In genomic region chr13:23401683-23402527, GRCm38 (mm10) we compare ENCODE assay signal across 8 mouse cellular contexts. TPM values are rescaled to one million over a fixed set of nuclear protein-coding genes. Genes with fewer than 3 reads are reported as not detected.
DNase-seq lines count a peak whose midpoint lies in the region; ATAC-seq and TF ChIP-seq lines count a peak whose summit lies in the region.

No protein-coding gene starts in this region.

- peak overlapping the region; percentile 54 for H3K4me2 ChIP-seq in embryonic facial prominence, embryonic 12.5 days (replicated peaks)
- H3K4me2 ChIP-seq in limb, embryonic 14.5 days (replicated peaks; ENCODE audit: low read depth, low read length, severe bottlenecking), result peak overlapping the region; percentile 56
- H3K4me2 ChIP-seq in midbrain, embryonic 16.5 days (ENCODE audit: low read length), result peak overlapping the region; percentile 63

- WGBS in embryonic facial prominence, embryonic 12.5 days, result 2% methylated on average over 19 of the region's 19 CpGs
- 5% methylated on average over 19 of the region's 19 CpGs for WGBS in limb, embryonic 14.5 days
- WGBS in midbrain, embryonic 16.5 days, result 3% methylated on average over 19 of the region's 19 CpGs

- no peak overlapping the region for H3K27ac ChIP-seq in embryonic facial prominence, embryonic 12.5 days
- no peak overlapping the region for H3K27ac ChIP-seq in limb, embryonic 14.5 days (replicated peaks; ENCODE audit: low read depth, low read length)
- no peak overlapping the region for H3K27ac ChIP-seq in midbrain, embryonic 16.5 days (ENCODE audit: low read length)

- ATAC-seq in embryonic facial prominence, embryonic 12.5 days (ENCODE audit: insufficient number of reproducible peaks, insufficient read depth, low FRiP score, low TSS enrichment), result no peak
- ATAC-seq in limb, embryonic 14.5 days (ENCODE audit: low FRiP score, low read depth), result 0 out of 2 replicates have a peak, but pooled peaks have one; percentile 30
- peak; percentile 72; the same call in 1 of the 2 replicates for ATAC-seq in midbrain, embryonic 16.5 days

- H3K4me1 ChIP-seq in embryonic facial prominence, embryonic 12.5 days, result no peaks in the 10 kb centered on the region
- 0 out of 2 replicates have a peak, but pooled peaks cover 4% of the 10 kb centered on the region for H3K4me1 ChIP-seq in limb, embryonic 14.5 days (ENCODE audit: control insufficient read depth, insufficient read depth, low read length)
- peaks cover 4% of the 10 kb centered on the region; the same call in 1 of the 2 replicates for H3K4me1 ChIP-seq in midbrain, embryonic 16.5 days (ENCODE audit: control insufficient read depth, insufficient read depth, low read length)

- peaks cover 22% of the 10 kb centered on the region for H3K27me3 ChIP-seq in embryonic facial prominence, embryonic 12.5 days
- peaks cover 3% of the 10 kb centered on the region; the same call in 1 of the 2 replicates for H3K27me3 ChIP-seq in limb, embryonic 14.5 days (ENCODE audit: control insufficient read depth, insufficient read depth, low read length)
- peaks cover 23% of the 10 kb centered on the region for H3K27me3 ChIP-seq in midbrain, embryonic 16.5 days (ENCODE audit: control insufficient read depth, insufficient read depth, low read depth, low read length)

- H3K36me3 ChIP-seq in embryonic facial prominence, embryonic 12.5 days, result no peaks in the 10 kb centered on the region
- H3K36me3 ChIP-seq in limb, embryonic 14.5 days (ENCODE audit: control insufficient read depth, insufficient read depth, low read length), result no peaks in the 10 kb centered on the region
- no peaks in the 10 kb centered on the region for H3K36me3 ChIP-seq in midbrain, embryonic 16.5 days (ENCODE audit: control insufficient read depth, insufficient read depth, low read length)

- no peaks in the 10 kb centered on the region for H3K9me3 ChIP-seq in embryonic facial prominence, embryonic 12.5 days
- H3K9me3 ChIP-seq in limb, embryonic 14.5 days (ENCODE audit: control insufficient read depth, low read length), result no peaks in the 10 kb centered on the region
- 0 out of 2 replicates have a peak, but pooled peaks cover 4% of the 10 kb centered on the region for H3K9me3 ChIP-seq in midbrain, embryonic 16.5 days (replicated peaks; ENCODE audit: control insufficient read depth, low read length, poor library complexity, severe bottlenecking)

- no peak overlapping the region; the same call in 1 of the 2 replicates for H3K9ac ChIP-seq in embryonic facial prominence, embryonic 12.5 days
- H3K9ac ChIP-seq in limb, embryonic 14.5 days (ENCODE audit: low read depth, low read length, severe bottlenecking), result peak overlapping the region; percentile 40
- H3K9ac ChIP-seq in midbrain, embryonic 16.5 days (ENCODE audit: low read depth, low read length), result peak overlapping the region; percentile 52; the same call in 1 of the 2 replicates

- DNase-seq in 3T3-L1 (ENCODE audit: low read depth, low spot score), result peak; percentile 85
- peak; percentile 78 for DNase-seq in adrenal gland, postnatal 25 days
- DNase-seq in heart, adult 18-20 months, result peak; percentile 81 to 90
- peak; percentile 89 for DNase-seq in kidney, adult 18-20 months
- peak; percentile 76 for DNase-seq in limb, embryonic 14.5 days (ENCODE audit: low spot score)
- DNase-seq in spleen, postnatal 36 days (ENCODE audit: low spot score in 2 of 2), result peak; percentile 63 to 77

- H3K4me3 ChIP-seq in embryonic facial prominence, embryonic 12.5 days, result peak overlapping the region; percentile 36
- H3K4me3 ChIP-seq in limb, embryonic 14.5 days (replicated peaks; ENCODE audit: low read length), result peak overlapping the region; percentile 35
- H3K4me3 ChIP-seq in midbrain, embryonic 16.5 days (ENCODE audit: low read depth, low read length), result peak overlapping the region; percentile 39

- TF ChIP-seq POLR2A in limb, embryonic 14.5 days (IDR thresholded peaks at IDR 0.05; ENCODE audit: borderline replicate concordance, extremely low read depth, insufficient read depth, insufficient read length), result no peak

RNA-seq across cellular contexts. Expression of gene Abt1, which starts 21.8 kb away (rescaled TPM):
- 6.4 and 6.9 TPM in 2 replicates for total RNA-seq in adrenal gland, postnatal 25 days (2021)
- 12.9 and 13.9 TPM in 2 replicates for polyA plus RNA-seq in embryonic facial prominence, embryonic 12.5 days (2016; fragmentation: Nextera tagmentation; extraction: Ambion mirVana)
- total RNA-seq in heart, adult 18-20 months (2021), result 1 to 10 TPM; 4.6 to 4.7 TPM
- polyA plus RNA-seq in limb, embryonic 14.5 days (2012; rRNA removed), result 6.9 and 9.9 TPM in 2 replicates
- polyA plus RNA-seq in limb, embryonic 14.5 days (2014; fragmentation: Nextera tagmentation; extraction: Ambion mirVana), result 12.0 and 12.2 TPM in 2 replicates
- 9.1 and 11.0 TPM in 2 replicates for polyA plus RNA-seq in midbrain, embryonic 16.5 days (2015; fragmentation: Nextera tagmentation; extraction: Ambion mirVana)

RNA-seq across cellular contexts. Expression of gene Zfp322a, which starts 32.9 kb away (rescaled TPM):
- 19.7 and 30.1 TPM in 2 replicates for total RNA-seq in adrenal gland, postnatal 25 days (2021)
- polyA plus RNA-seq in embryonic facial prominence, embryonic 12.5 days (2016; fragmentation: Nextera tagmentation; extraction: Ambion mirVana), result 65.4 and 67.5 TPM in 2 replicates
- total RNA-seq in heart, adult 18-20 months (2021), result 10 to 100 TPM; 16.7 to 17.3 TPM
- 15.1 and 20.2 TPM in 2 replicates for polyA plus RNA-seq in limb, embryonic 14.5 days (2012; rRNA removed)
- polyA plus RNA-seq in limb, embryonic 14.5 days (2014; fragmentation: Nextera tagmentation; extraction: Ambion mirVana), result 42.9 and 50.7 TPM in 2 replicates
- polyA plus RNA-seq in midbrain, embryonic 16.5 days (2015; fragmentation: Nextera tagmentation; extraction: Ambion mirVana), result 55.5 and 57.4 TPM in 2 replicates
